Mouse (Mus musculus) MEL (cell line): Measurements from ENCODE around the gene Ptpn14. TPM values are rescaled to one million over a fixed set of nuclear protein-coding genes. Genes with fewer than 3 reads are reported as not detected.

Source experiments
- DNase-seq: peaks from one replicate; pipeline ENCODE4 v3.0.0; 2011; ENCODE audit warnings: low read depth, low spot score
- H3K27ac ChIP-seq: 2 replicates; pipeline ENCODE4 v1.5.1; 2012; ENCODE audit warnings: low read depth, mild to moderate bottlenecking, control low read depth, low read length, moderate library complexity; ENCODE audit not compliant: control insufficient read depth
- H3K27me3 ChIP-seq, 2 experiments: fragments of 150-350 bp in 1 of 2; sonication (generic) in 1 of 2; 2 replicates each; pipeline ENCODE4 v1.6.1; 2012; ENCODE audit warnings: low read length in 2 of 2, mild to moderate bottlenecking in 2 of 2, improper control_type of control experiment in 1 of 2, moderate library complexity in 1 of 2; ENCODE audit not compliant: insufficient read depth in 2 of 2, control insufficient read depth in 1 of 2
- H3K36me3 ChIP-seq, 2 experiments: 2 replicates each; pipeline ENCODE4 v1.6.1; 2012 to 2014; ENCODE audit warnings: low read length in 2 of 2, improper control_type of control experiment in 1 of 2, inconsistent platforms in 1 of 2, mild to moderate bottlenecking in 1 of 2; ENCODE audit not compliant: insufficient read depth in 2 of 2, control insufficient read depth in 1 of 2
- H3K4me1 ChIP-seq, 2 experiments: fragments of 150-350 bp in 1 of 2; sonication (generic) in 1 of 2; 2 replicates each; pipeline ENCODE4 v1.6.1; 2012; ENCODE audit warnings: low read length in 2 of 2, improper control_type of control experiment in 1 of 2, mild to moderate bottlenecking in 1 of 2; ENCODE audit not compliant: insufficient read depth in 2 of 2, control insufficient read depth in 1 of 2
- H3K4me3 ChIP-seq, 2 experiments: fragments of 150-350 bp in 1 of 2; sonication (generic) in 1 of 2; 2 replicates each; pipeline ENCODE4 v1.5.1; 2012; ENCODE audit warnings: low read depth in 2 of 2, low read length in 2 of 2, mild to moderate bottlenecking in 2 of 2, moderate library complexity in 2 of 2, control low read depth in 1 of 2, improper control_type of control experiment in 1 of 2; ENCODE audit not compliant: control insufficient read depth in 1 of 2, insufficient read depth in 1 of 2
- H3K79me2 ChIP-seq: 2 replicates; pipeline ENCODE4 v1.6.1; 2012; ENCODE audit warnings: mild to moderate bottlenecking, low read length, moderate library complexity; ENCODE audit not compliant: control insufficient read depth, poor library complexity, insufficient read depth
- H3K9ac ChIP-seq: 2 replicates; pipeline ENCODE4 v1.6.1; 2012; ENCODE audit warnings: low read depth, mild to moderate bottlenecking, control low read depth, low read length, moderate library complexity; ENCODE audit not compliant: control insufficient read depth, poor library complexity, severe bottlenecking
- H3K9me3 ChIP-seq: fragments of 150-350 bp; sonication (generic); replicated peaks from 2 replicates; pipeline ENCODE4 v1.6.1; 2012; ENCODE audit warnings: mild to moderate bottlenecking, low read length, improper control_type of control experiment, moderate library complexity; ENCODE audit not compliant: insufficient read depth
- CHD1 ChIP-seq: IDR thresholded peaks from 2 replicates; pipeline ENCODE4 v1.6.1; 2012; ENCODE audit warnings: low read depth, mild to moderate bottlenecking, inconsistent platforms, low read length, improper control_type of control experiment
- CHD2 ChIP-seq: IDR thresholded peaks from 2 replicates; pipeline ENCODE4 v1.6.1; 2011; ENCODE audit warnings: low read length, improper control_type of control experiment
- CTCF ChIP-seq, 3 experiments: IDR thresholded peaks in 2 of 3; conservative IDR thresholded peaks in 1 of 3; 2 replicates each; pipeline ENCODE4 v1.5.1; 2011 to 2012; ENCODE audit warnings: low read length in 3 of 3, low read depth in 2 of 3, mild to moderate bottlenecking in 2 of 3, improper control_type of control experiment in 1 of 3, inconsistent platforms in 1 of 3, mixed read lengths in 1 of 3, moderate library complexity in 1 of 3; ENCODE audit not compliant: control insufficient read depth in 1 of 3, insufficient read depth in 1 of 3, poor library complexity in 1 of 3, severe bottlenecking in 1 of 3
- EP300 ChIP-seq, 2 experiments: IDR thresholded peaks; 2 replicates each; pipeline ENCODE4 v1.6.1; 2011; ENCODE audit warnings: improper control_type of control experiment in 2 of 2, low read length in 2 of 2, low read depth in 1 of 2, mild to moderate bottlenecking in 1 of 2
- GABPA ChIP-seq: IDR thresholded peaks from 2 replicates; pipeline ENCODE4 v1.6.1; 2012; ENCODE audit warnings: low read depth, mild to moderate bottlenecking, inconsistent platforms, low read length, improper control_type of control experiment, moderate library complexity
- GATA1 ChIP-seq: IDR thresholded peaks from 2 replicates; pipeline ENCODE4 v1.6.1; 2011; ENCODE audit warnings: low read depth, low read length, improper control_type of control experiment
- HCFC1 ChIP-seq: IDR thresholded peaks from 2 replicates; pipeline ENCODE4 v1.6.1; 2012; ENCODE audit warnings: low read depth, mild to moderate bottlenecking, inconsistent platforms, low read length, improper control_type of control experiment, moderate library complexity
- KAT2A ChIP-seq: conservative IDR thresholded peaks from 2 replicates; pipeline ENCODE4 v1.6.1; 2012; ENCODE audit warnings: low read depth, low read length, improper control_type of control experiment, inconsistent platforms
- MAFK ChIP-seq: IDR thresholded peaks from 2 replicates; pipeline ENCODE4 v1.6.1; 2011; ENCODE audit warnings: low read depth, mild to moderate bottlenecking, low read length, improper control_type of control experiment, borderline replicate concordance
- MAX ChIP-seq: IDR thresholded peaks from 2 replicates; pipeline ENCODE4 v1.6.1; 2011; ENCODE audit warnings: low read length, improper control_type of control experiment
- MAZ ChIP-seq: IDR thresholded peaks from 2 replicates; pipeline ENCODE4 v1.6.1; 2012; ENCODE audit warnings: low read depth, mild to moderate bottlenecking, inconsistent platforms, low read length, improper control_type of control experiment
- NELFE ChIP-seq: IDR thresholded peaks from 2 replicates; pipeline ENCODE4 v1.6.1; 2011; ENCODE audit warnings: low read depth, low read length, improper control_type of control experiment
- POLR2AphosphoS2 ChIP-seq: IDR thresholded peaks from 2 replicates; pipeline ENCODE4 v1.6.1; 2011; ENCODE audit warnings: low read length, improper control_type of control experiment
- RCOR1 ChIP-seq: IDR thresholded peaks from 2 replicates; pipeline ENCODE4 v1.6.1; 2012; ENCODE audit warnings: low read depth, mild to moderate bottlenecking, inconsistent platforms, low read length, improper control_type of control experiment
- SIN3A ChIP-seq: IDR thresholded peaks from 2 replicates; pipeline ENCODE4 v1.6.1; 2012; ENCODE audit warnings: low read length, improper control_type of control experiment, inconsistent platforms
- SMC3 ChIP-seq: IDR thresholded peaks from 2 replicates; pipeline ENCODE4 v1.6.1; 2011; ENCODE audit warnings: low read depth, low read length, improper control_type of control experiment
- TBP ChIP-seq: IDR thresholded peaks from 2 replicates; pipeline ENCODE4 v1.8.0; 2011; ENCODE audit warnings: low read depth, low read length, improper control_type of control experiment
- TCF12 ChIP-seq: IDR thresholded peaks from 2 replicates; pipeline ENCODE4 v1.6.1; 2014; ENCODE audit warnings: low read depth, mild to moderate bottlenecking, inconsistent platforms, low read length, improper control_type of control experiment, moderate library complexity
- UBTF ChIP-seq: IDR thresholded peaks from 2 replicates; pipeline ENCODE4 v1.6.1; 2012; ENCODE audit warnings: low read depth, mild to moderate bottlenecking, inconsistent platforms, low read length, improper control_type of control experiment, moderate library complexity, borderline replicate concordance; ENCODE audit not compliant: insufficient read depth
- USF2 ChIP-seq, 2 experiments: IDR thresholded peaks; 2 replicates each; pipeline ENCODE4 v1.6.1; 2011 to 2012; ENCODE audit warnings: improper control_type of control experiment in 2 of 2, low read length in 2 of 2, borderline replicate concordance in 1 of 2, inconsistent platforms in 1 of 2, low read depth in 1 of 2, mild to moderate bottlenecking in 1 of 2; ENCODE audit not compliant: insufficient read depth in 1 of 2
- ZMIZ1 ChIP-seq: IDR thresholded peaks from 2 replicates; pipeline ENCODE4 v1.6.1; 2012; ENCODE audit warnings: low read depth, mild to moderate bottlenecking, inconsistent platforms, low read length, improper control_type of control experiment, moderate library complexity
- polyA plus RNA-seq, 2 experiments: library from polyadenylated mRNA; stranded (reverse) in 1 of 2; unstranded in 1 of 2; fragments of >175 nt in 1 of 2; fragments of >200 nt in 1 of 2; gene quantifications; 2 replicates each; pipeline versions ENCODE4 v1.2.1 to v1.2.4; 2012; ENCODE audit warnings: low replicate concordance in 2 of 2, low read depth in 1 of 2; ENCODE audit not compliant: insufficient read length in 2 of 2, insufficient read depth in 1 of 2, missing spikeins in 1 of 2
- total RNA-seq: library from RNA; depleted of rRNA; stranded (reverse); fragments of 300-350 nt; gene quantifications from 2 replicates; pipeline ENCODE4 v1.2.3, GENCODE M21; 2012

The Ptpn14 gene
- total and polyA plus RNA-seq, 3 experiments, result 0.62 to 1.0 TPM; not detected in 1

DNA sequence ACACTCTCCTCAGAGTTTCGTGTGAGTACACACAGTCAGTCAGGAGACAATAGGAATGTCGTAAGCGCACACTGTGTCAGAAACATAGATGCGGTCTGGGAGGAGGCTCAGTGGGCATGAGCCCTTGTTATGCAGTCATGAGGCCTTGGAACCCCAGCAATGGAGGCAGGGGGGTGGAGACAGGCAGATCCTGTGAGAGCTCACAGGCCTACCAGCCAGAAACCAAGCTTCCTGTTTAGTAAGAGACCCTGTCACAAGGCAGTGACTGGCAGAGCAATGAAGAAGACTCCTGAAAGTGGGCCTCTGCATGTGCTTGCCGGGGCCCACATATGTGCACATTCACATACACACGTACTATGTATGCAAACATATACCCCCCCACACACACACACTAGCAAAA lies 79.9 kb downstream of the Ptpn14 start:
- H3K9ac ChIP-seq, result no peak overlapping the region
- DNase-seq, result no peak

DNA sequence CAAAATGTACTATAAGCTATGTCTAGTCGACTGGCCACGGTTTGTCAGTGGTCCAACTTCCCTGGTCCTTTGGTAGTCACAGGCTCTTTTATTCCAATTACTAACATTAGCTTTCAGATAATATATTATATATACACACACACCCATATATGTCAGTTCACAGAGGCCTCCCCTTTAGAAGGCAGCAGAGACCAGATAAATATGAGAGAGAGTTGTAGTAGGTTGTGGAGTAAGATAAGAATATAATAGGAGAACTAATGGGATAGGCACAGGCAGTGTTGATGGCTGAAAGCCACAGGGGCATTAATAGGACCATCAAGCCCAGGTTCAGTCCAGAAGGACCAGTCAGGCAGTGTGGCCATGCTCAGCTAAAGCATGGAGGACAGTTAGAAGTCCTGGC lies 80.4 kb downstream of the Ptpn14 start:
- Histone ChIP-seq H3K9me3 (no peaks in the 10 kb centered on the region), H3K36me3 (no peaks in the 10 kb centered on the region), H3K79me2 (no peaks in the 10 kb centered on the region), H3K9ac (no peak overlapping the region), H3K4me1 (no peaks in the 10 kb centered on the region), H3K27me3 (no peaks in the 10 kb centered on the region), H3K27ac (no peak overlapping the region), H3K4me3 (no peak overlapping the region)
- no peak for DNase-seq
- TF ChIP-seq CHD2 (no peak), CHD1 (no peak), EP300 (IDR thresholded peaks at IDR 0.05; ENCODE audit: low read depth in 1 of 2, low read length in 2 of 2) (no peak), MAX (no peak), HCFC1 (no peak), GATA1 (no peak)

More for the DNA sequence above, 79.9 kb downstream of the Ptpn14 start:
- no peaks in the 10 kb centered on the region for H3K36me3 ChIP-seq
- no peak overlapping the region for H3K27ac ChIP-seq
- no peaks in the 10 kb centered on the region for H3K4me1 ChIP-seq
- TF ChIP-seq TCF12, result no peak
- no peak for TF ChIP-seq MAZ
- no peak for TF ChIP-seq USF2 (IDR thresholded peaks at IDR 0.05; ENCODE audit: borderline replicate concordance in 1 of 2, insufficient read depth in 1 of 2, low read depth in 1 of 2, low read length in 2 of 2)
- no peak for TF ChIP-seq MAFK
- TF ChIP-seq KAT2A, result no peak
- no peak for TF ChIP-seq NELFE
- no peak for TF ChIP-seq GABPA
- TF ChIP-seq SMC3, result no peak
- TF ChIP-seq TBP, result no peak
- TF ChIP-seq ZMIZ1, result no peak
- no peak for TF ChIP-seq SIN3A
- no peak for TF ChIP-seq UBTF
- no peak for TF ChIP-seq RCOR1
- TF ChIP-seq CTCF (IDR thresholded peaks at IDR 0.05 in 2 of 3, conservative IDR thresholded peaks at IDR 0.05 in 1 of 3; ENCODE audit: control insufficient read depth in 1 of 3, insufficient read depth in 1 of 3, low read depth in 2 of 3, low read length in 3 of 3, poor library complexity in 1 of 3, severe bottlenecking in 1 of 3), result no peak
- no peak for TF ChIP-seq POLR2AphosphoS2
- no peaks in the 10 kb centered on the region for H3K27me3 ChIP-seq
- H3K79me2 ChIP-seq, result no peaks in the 10 kb centered on the region
- no peaks in the 10 kb centered on the region for H3K9me3 ChIP-seq
- no peak overlapping the region for H3K4me3 ChIP-seq
